Mouse (Mus musculus) hindbrain, embryonic 11.5 days (tissue): ENCODE data around the gene Ccdc186. TPM values are rescaled to one million over a fixed set of nuclear protein-coding genes. Genes with fewer than 3 reads are reported as not detected.

Experiments
- ATAC-seq: fragments of 200-750 bp; cut with Nextera tagmentation; 2 replicates; pipeline ENCODE4 v1.8.0; 2017; ENCODE audit warnings: mild to moderate bottlenecking, moderate TSS enrichment, moderate library complexity; ENCODE audit not compliant: low FRiP score
- DNase-seq: peaks from one replicate; pipeline ENCODE4 v3.0.0-alpha.2; 2015; ENCODE audit warnings: low spot score
- H3K27ac ChIP-seq: fragments of 300-500 bp; sonication (generic); 2 replicates; pipeline ENCODE4 v1.5.1; 2014; ENCODE audit warnings: mild to moderate bottlenecking, low read depth, low read length
- H3K27me3 ChIP-seq: fragments of 300-500 bp; sonication (generic); 2 replicates; pipeline ENCODE4 v1.6.1; 2014; ENCODE audit warnings: mild to moderate bottlenecking, low read length, moderate library complexity, mixed read lengths; ENCODE audit not compliant: control insufficient read depth, insufficient read depth
- H3K36me3 ChIP-seq: fragments of 300-500 bp; sonication (generic); 2 replicates; pipeline ENCODE4 v1.6.1; 2014; ENCODE audit warnings: mild to moderate bottlenecking, low read length, moderate library complexity, mixed read lengths; ENCODE audit not compliant: control insufficient read depth, insufficient read depth
- H3K4me1 ChIP-seq: fragments of 300-500 bp; sonication (generic); replicated peaks from 2 replicates; pipeline ENCODE4 v1.6.1; 2014; ENCODE audit warnings: low read length, mixed read lengths; ENCODE audit not compliant: control insufficient read depth, insufficient read depth
- H3K4me2 ChIP-seq: fragments of 300-500 bp; sonication (generic); replicated peaks from 2 replicates; pipeline ENCODE4 v1.6.1; 2014; ENCODE audit warnings: mild to moderate bottlenecking, low read depth, low read length
- H3K4me3 ChIP-seq: fragments of 300-500 bp; sonication (generic); 2 replicates; pipeline ENCODE4 v1.5.1; 2014; ENCODE audit warnings: low read depth, low read length
- H3K9ac ChIP-seq: fragments of 300-500 bp; sonication (generic); 2 replicates; pipeline ENCODE4 v1.6.1; 2014; ENCODE audit warnings: low read depth, low read length
- H3K9me3 ChIP-seq: fragments of 300-500 bp; sonication (generic); 2 replicates; pipeline ENCODE4 v1.6.1; 2016; ENCODE audit warnings: low read length; ENCODE audit not compliant: control insufficient read depth
- WGBS: fragments of 180-500 bp; shearing (Covaris S2); extraction: QIAGEN DNeasy Blood & Tissue Kit; methylation state at CpG from one replicate; pipeline ENCODE4 v1.1.7; 2014; 5-methylcytosine and 5-hydroxymethylcytosine counted together
- polyA plus RNA-seq: library from polyadenylated mRNA; unstranded; fragments of >200 nt; fragmentation: Nextera tagmentation; extraction: Ambion mirVana; gene quantifications from 2 replicates; pipeline ENCODE4 v1.2.1, GENCODE M21; 2014

The Ccdc186 gene
- 23.3 and 25.7 TPM in 2 replicates for polyA plus RNA-seq

DNA sequence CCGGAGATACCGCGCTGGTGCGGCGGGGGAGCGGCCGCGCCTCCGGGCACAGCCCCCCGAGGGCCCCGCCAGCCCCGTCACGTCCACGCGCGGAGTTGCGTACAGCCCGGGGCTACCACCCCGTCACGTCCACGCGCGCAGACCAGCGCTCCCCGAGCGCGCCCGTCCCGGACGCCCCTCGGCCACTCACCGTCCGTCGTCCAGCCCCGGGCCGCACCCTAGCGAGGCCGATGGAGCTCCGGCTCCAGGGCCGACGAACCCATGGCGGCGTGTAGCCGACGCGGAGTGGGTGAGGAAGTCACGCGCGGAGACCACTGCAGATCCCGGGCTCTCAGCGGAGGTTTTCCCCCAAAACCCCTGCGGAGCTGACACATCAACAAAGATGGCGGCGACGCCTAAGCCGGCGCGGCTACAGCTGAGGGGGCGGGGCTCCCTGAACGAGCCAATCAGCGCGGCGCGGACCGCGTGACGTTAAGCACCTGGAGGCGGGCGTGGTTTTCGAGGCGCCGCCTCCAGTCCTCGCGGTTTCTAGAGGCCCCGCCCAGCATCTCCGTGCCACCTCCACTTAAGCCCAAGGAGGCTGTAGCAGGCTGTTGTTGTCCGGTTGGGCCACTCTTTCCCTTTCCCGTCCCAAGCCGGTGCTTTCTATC is at the start of gene Ccdc186:
Ccdc186 (minus strand) TSS at position 393 of the 650 bp plus-strand sequence.
- H3K4me1 ChIP-seq: no peaks in the 10 kb centered on the region
- H3K4me2 ChIP-seq: peak within 1 kb of the TSS; percentile 72
- DNase-seq (peak; percentile 98), ATAC-seq (peak; percentile 98)
- H3K9ac ChIP-seq: peak within 1 kb of the TSS; percentile 93
- no peaks in the 10 kb centered on the region for H3K9me3 ChIP-seq
- peak within 1 kb of the TSS; percentile 85 for H3K27ac ChIP-seq
- H3K4me3 ChIP-seq: peak within 1 kb of the TSS; percentile 97
- H3K36me3 ChIP-seq: no peaks in the 10 kb centered on the region
- under 1% methylated on average over 68 of the region's 79 CpGs for WGBS
- H3K27me3 ChIP-seq: no peaks in the 10 kb centered on the region

DNA sequence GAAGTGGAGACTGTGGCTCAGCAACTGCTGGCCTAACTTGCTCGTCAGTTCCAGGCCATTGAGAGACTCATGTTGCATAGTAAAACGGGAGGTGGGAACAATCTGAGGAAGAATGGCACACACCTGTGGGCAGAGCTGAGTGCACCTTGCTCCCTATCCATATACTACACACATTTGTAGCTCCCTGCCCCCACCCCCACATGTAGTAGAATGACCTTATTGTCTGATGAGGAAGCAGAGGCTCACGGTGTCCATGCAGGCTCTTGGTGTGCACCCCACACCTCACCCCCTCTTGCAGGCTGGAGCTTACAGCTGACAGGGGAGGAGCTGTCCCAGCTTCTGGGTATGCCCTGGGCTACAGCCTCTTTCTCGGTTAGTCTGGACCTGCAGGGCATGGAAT is 45.7 kb upstream of the Ccdc186 start:
- H3K27me3 ChIP-seq: peaks cover 5% of the 10 kb centered on the region; the same call in 1 of the 2 replicates
- H3K4me2 ChIP-seq: no peak overlapping the region
- H3K4me1 ChIP-seq: no peaks in the 10 kb centered on the region
- H3K36me3 ChIP-seq: no peaks in the 10 kb centered on the region
- WGBS: 80% methylated on average over 4 of the region's 4 CpGs
- no peaks in the 10 kb centered on the region for H3K9me3 ChIP-seq
- ATAC-seq (no peak), DNase-seq (no peak)
- no peak overlapping the region for H3K9ac ChIP-seq
- H3K27ac ChIP-seq: no peak overlapping the region
- no peak overlapping the region for H3K4me3 ChIP-seq

DNA sequence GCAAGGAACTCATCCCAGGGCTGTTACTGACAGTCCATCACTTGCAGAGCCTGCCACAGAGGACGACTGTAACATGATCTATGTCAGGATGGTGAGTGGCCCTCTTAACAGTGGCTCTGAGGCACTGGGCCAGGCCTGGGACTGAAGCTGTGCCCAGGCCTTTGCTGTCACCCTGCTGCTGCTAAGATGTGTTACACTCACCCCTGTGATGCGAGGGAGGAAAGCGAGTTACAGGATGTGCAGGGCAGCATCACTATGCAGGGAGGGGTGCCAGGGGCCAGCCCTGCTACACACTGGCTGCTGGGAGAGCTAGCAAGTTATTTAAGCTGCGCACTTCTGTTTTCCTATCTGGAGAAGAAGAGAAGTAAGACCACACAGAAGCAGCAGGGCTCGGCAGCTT is 34.5 kb upstream of the Ccdc186 start:
- DNase-seq: no peak
- WGBS: 52% methylated on average over 5 of the region's 5 CpGs
- ATAC-seq: no peak
- H3K4me3 ChIP-seq: no peak overlapping the region
- no peaks in the 10 kb centered on the region for H3K4me1 ChIP-seq
- no peaks in the 10 kb centered on the region for H3K36me3 ChIP-seq
- H3K9ac ChIP-seq: no peak overlapping the region
- H3K9me3 ChIP-seq: no peaks in the 10 kb centered on the region
- H3K4me2 ChIP-seq: no peak overlapping the region
- no peak overlapping the region for H3K27ac ChIP-seq
- H3K27me3 ChIP-seq: no peaks in the 10 kb centered on the region

DNA sequence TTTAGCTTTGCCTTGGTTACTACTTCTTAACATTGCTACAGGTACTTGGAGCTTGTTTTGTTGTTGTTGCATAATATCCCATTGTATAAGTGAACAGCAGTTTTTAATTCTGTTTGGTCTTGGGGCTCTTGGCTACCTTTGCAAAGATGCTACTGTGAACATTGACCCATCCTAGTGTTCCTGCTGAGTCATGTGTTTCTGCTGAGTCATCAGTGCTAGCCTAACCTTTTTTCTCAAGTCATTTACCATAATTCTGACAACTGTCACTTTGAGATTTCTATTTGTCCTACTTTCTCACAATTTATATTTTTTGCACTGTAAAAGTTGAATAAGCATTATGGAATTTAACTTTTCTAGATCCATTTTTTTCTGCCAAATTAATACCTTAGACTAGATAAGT is 30.6 kb upstream of the Ccdc186 start:
- H3K9ac ChIP-seq: no peak overlapping the region
- H3K4me3 ChIP-seq: no peak overlapping the region
- H3K4me2 ChIP-seq: no peak overlapping the region
- no peaks in the 10 kb centered on the region for H3K27me3 ChIP-seq
- H3K9me3 ChIP-seq: no peaks in the 10 kb centered on the region
- no peaks in the 10 kb centered on the region for H3K4me1 ChIP-seq
- no peaks in the 10 kb centered on the region for H3K36me3 ChIP-seq
- ATAC-seq: no peak
- DNase-seq: no peak
- no peak overlapping the region for H3K27ac ChIP-seq

DNA sequence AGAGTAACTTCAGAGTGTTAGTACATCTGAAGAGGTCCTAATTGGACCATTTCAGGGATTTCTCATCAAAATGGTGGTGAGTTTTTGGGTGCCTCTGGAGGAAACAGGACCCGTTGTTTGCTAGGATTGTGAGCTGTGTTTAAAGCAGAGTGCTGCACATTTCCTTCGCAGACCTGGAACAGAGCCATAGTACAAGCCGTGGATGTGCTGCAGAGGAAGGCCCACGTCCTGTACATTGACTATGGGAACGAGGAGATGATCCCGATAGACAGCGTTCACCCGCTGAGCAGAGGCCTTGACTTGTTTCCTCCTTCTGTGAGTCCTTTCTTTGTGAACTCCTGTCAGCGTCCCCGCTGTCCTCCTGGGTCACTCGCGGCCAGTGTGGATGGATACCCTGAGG is 21.0 kb upstream of the Ccdc186 start:
- DNase-seq: no peak
- H3K4me3 ChIP-seq: no peak overlapping the region
- 88% methylated on average over 12 of the region's 12 CpGs for WGBS
- no peak for ATAC-seq
- H3K9ac ChIP-seq: no peak overlapping the region
- H3K27ac ChIP-seq: no peak overlapping the region
- no peaks in the 10 kb centered on the region for H3K27me3 ChIP-seq
- no peak overlapping the region for H3K4me2 ChIP-seq
- no peaks in the 10 kb centered on the region; the same call in 1 of the 2 replicates for H3K9me3 ChIP-seq
- H3K4me1 ChIP-seq: no peaks in the 10 kb centered on the region
- H3K36me3 ChIP-seq: no peaks in the 10 kb centered on the region

DNA sequence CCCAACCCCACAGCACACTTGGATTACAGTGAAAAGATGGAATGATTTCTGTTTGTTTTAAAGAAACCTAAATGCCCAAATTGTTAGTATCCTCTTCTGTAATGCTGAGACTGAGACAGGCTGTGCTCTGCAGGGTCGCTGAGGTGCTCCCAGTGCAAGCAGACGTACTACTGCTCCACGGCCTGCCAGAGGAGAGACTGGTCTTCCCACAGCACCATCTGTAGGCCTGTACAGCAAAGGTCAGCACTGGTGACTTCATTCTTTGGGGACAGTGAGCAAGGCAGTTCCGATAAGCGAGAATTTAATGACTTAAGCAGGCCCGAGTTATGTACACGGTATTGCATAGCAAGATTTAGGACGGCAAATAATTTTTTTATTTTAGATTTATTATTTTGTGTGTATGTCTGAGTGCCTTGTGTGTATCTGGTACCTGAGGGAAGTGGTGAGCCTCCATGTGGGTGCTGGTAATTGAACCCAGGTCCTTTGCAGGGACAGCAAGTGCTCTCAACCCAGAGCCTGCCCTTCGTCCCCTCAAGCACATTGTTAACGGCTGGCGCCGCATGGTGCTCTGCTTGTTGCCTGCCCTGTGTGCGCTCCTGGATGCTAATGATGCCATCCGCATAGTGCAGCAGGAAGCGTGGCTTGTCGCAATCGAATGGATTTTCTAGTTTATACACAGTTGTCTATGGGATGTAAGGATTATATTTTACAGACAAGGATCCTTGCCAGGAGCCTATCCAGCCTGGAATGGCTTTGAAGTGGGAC is 17.1 kb upstream of the Ccdc186 start:
- Histone ChIP-seq H3K36me3 (no peaks in the 10 kb centered on the region), H3K27ac (no peak overlapping the region), H3K4me2 (no peak overlapping the region), H3K4me3 (no peak overlapping the region), H3K9ac (no peak overlapping the region), H3K27me3 (no peaks in the 10 kb centered on the region), H3K4me1 (no peaks in the 10 kb centered on the region), H3K9me3 (no peaks in the 10 kb centered on the region)
- no peak for DNase-seq
- WGBS: 79% methylated on average over 17 of the region's 17 CpGs
- no peak for ATAC-seq

DNA sequence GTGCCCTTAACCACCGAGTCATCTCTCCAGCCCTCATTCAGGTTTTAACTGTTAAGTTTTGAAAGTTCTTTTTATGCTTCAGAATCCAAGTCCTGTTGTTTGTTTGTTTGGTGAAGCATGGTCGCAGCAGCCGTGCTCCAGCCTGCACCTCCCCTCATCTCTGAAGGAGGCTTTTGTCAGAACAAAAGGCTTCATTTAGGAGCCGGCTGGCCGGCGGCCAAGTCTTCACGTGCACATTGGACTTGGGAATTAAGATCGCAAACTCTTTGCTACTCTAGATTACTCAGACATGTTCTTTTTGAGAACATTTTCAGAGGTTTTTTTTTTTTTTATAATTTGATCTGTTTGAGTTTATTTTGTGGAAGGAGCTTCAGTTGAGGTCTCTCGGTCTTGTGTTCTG is 13.3 kb upstream of the Ccdc186 start:
- no peak overlapping the region for H3K27ac ChIP-seq
- peak; percentile 55 for DNase-seq
- WGBS: 53% methylated on average over 9 of the region's 9 CpGs
- H3K4me3 ChIP-seq: no peak overlapping the region
- no peak overlapping the region for H3K4me2 ChIP-seq
- ATAC-seq: no peak
- no peaks in the 10 kb centered on the region for H3K36me3 ChIP-seq
- H3K9me3 ChIP-seq: no peaks in the 10 kb centered on the region
- no peaks in the 10 kb centered on the region for H3K27me3 ChIP-seq
- no peaks in the 10 kb centered on the region for H3K4me1 ChIP-seq
- no peak overlapping the region for H3K9ac ChIP-seq

DNA sequence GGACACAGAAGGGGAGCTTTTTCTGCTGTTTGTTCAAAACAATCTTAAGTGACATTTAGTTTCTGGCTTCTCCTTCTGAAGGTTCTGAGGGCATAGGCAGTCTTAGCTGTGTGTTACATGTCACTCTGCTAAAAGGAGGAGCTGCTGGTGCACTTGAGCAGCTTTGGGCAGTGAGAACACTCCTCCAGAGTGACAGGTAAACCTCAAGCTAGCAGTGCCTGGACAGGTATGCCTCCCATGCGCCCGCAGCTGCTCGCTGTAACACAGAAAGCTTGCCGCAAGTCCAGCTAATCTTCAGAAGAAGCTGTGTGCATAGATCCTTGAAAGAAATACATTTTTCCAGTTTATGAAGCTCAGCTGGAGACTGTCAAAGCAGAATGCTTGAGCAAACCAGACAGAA is 8.2 kb upstream of the Ccdc186 start:
- H3K36me3 ChIP-seq: no peaks in the 10 kb centered on the region
- H3K9ac ChIP-seq: no peak overlapping the region
- no peak overlapping the region for H3K4me2 ChIP-seq
- ATAC-seq (no peak), DNase-seq (no peak)
- no peak overlapping the region for H3K4me3 ChIP-seq
- WGBS: 96% methylated on average over 4 of the region's 4 CpGs
- no peaks in the 10 kb centered on the region for H3K27me3 ChIP-seq
- H3K27ac ChIP-seq: no peak overlapping the region
- no peaks in the 10 kb centered on the region for H3K9me3 ChIP-seq
- H3K4me1 ChIP-seq: no peaks in the 10 kb centered on the region

DNA sequence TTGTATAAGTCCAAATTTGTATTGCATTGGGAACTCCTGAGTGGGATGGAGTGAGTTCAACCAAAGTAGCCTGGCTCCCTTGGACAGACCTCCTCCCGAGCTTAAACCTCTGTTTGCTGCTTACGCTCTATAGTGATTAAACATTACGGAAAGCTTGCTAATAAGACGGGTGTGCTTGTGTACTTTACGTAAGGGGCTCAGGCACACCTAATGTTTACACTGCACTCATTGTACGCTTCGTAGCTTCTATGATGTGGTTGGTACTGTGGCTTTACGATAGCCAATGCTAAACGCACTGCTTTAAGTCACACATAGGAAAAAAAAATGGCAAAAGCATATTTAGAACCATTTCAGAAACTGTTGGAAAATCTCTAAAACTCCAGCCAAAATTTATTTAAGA is 7.3 kb upstream of the Ccdc186 start:
- Histone ChIP-seq H3K9ac (no peak overlapping the region), H3K4me2 (no peak overlapping the region), H3K27ac (no peak overlapping the region), H3K9me3 (no peaks in the 10 kb centered on the region), H3K36me3 (no peaks in the 10 kb centered on the region), H3K27me3 (no peaks in the 10 kb centered on the region), H3K4me1 (no peaks in the 10 kb centered on the region), H3K4me3 (no peak overlapping the region)
- ATAC-seq (no peak), DNase-seq (no peak)
- WGBS: 95% methylated on average over 9 of the region's 9 CpGs
